Mouse (Mus musculus) kidney, embryonic 14.5 days (tissue): ENCODE results near the gene Apln. TPM values are rescaled to one million over a fixed set of nuclear protein-coding genes. Genes with fewer than 3 reads are reported as not detected.

Experiments
- ATAC-seq: fragments of 200-750 bp; cut with Nextera tagmentation; 2 replicates; pipeline ENCODE4 v1.8.0; 2017; ENCODE audit warnings: moderate number of reproducible peaks, mild to moderate bottlenecking, moderate TSS enrichment, moderate library complexity; ENCODE audit not compliant: low FRiP score, low TSS enrichment
- H3K27ac ChIP-seq: fragments of 300-500 bp; sonication (generic); 2 replicates; pipeline ENCODE4 v1.5.1; 2014; ENCODE audit warnings: low read depth, mild to moderate bottlenecking, low read length, moderate library complexity, mixed read lengths
- H3K27me3 ChIP-seq: fragments of 300-500 bp; sonication (generic); 2 replicates; pipeline ENCODE4 v1.6.1; 2014; ENCODE audit warnings: mild to moderate bottlenecking, low read length; ENCODE audit not compliant: control insufficient read depth, insufficient read depth
- H3K36me3 ChIP-seq: fragments of 300-500 bp; sonication (generic); 2 replicates; pipeline ENCODE4 v1.6.1; 2014; ENCODE audit warnings: low read length, mixed read lengths; ENCODE audit not compliant: control insufficient read depth, insufficient read depth
- H3K4me1 ChIP-seq: fragments of 300-500 bp; sonication (generic); 2 replicates; pipeline ENCODE4 v1.6.1; 2014; ENCODE audit warnings: low read length, mixed read lengths; ENCODE audit not compliant: control insufficient read depth, insufficient read depth
- H3K4me2 ChIP-seq: fragments of 300-500 bp; sonication (generic); replicated peaks from 2 replicates; pipeline ENCODE4 v1.6.1; 2014; ENCODE audit warnings: low read depth, mild to moderate bottlenecking, low read length
- H3K4me3 ChIP-seq: fragments of 300-500 bp; sonication (generic); 2 replicates; pipeline ENCODE4 v1.5.1; 2014; ENCODE audit warnings: mild to moderate bottlenecking, low read length
- H3K9ac ChIP-seq: fragments of 300-500 bp; sonication (generic); 2 replicates; pipeline ENCODE4 v1.6.1; 2014; ENCODE audit warnings: low read depth, mild to moderate bottlenecking, low read length, moderate library complexity
- H3K9me3 ChIP-seq: fragments of 300-500 bp; sonication (generic); 2 replicates; pipeline ENCODE4 v1.6.1; 2016; ENCODE audit warnings: low read length; ENCODE audit not compliant: control insufficient read depth
- WGBS: fragments of 180-500 bp; shearing (Covaris S2); extraction: QIAGEN DNeasy Blood & Tissue Kit; methylation state at CpG from one replicate; pipeline ENCODE4 v1.1.7; 2014; 5-methylcytosine and 5-hydroxymethylcytosine counted together
- polyA plus RNA-seq: library from polyadenylated mRNA; unstranded; fragments of >200 nt; fragmentation: Nextera tagmentation; extraction: Ambion mirVana; gene quantifications from 2 replicates; pipeline ENCODE4 v1.2.1, GENCODE M21; 2014

Gene Apln
- polyA plus RNA-seq, 1 experiment from 2014 or later: 4.7 TPM

DNA sequence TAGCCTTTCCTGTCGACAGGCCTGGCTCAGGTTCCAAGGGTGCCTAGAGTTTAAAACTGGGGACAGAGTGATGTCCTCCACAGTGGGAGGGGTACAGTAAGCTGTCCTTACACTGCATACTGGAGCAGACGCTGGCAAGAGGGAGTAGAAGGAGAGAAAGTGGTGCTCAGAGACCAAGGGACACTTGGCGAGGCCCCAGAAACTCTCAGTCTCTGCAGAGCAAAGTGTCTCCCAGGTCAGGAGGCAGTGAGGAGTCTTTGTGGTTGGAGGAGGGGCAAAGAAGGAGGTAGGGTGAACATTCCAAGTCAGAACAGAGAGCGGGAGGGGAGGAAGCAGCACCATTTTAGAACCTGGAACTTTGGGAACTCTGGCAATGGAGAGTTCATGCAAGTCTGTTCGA lies 2.8 kb downstream of the Apln start:
- 70% methylated on average over 5 of the region's 5 CpGs for WGBS
- Histone ChIP-seq H3K4me1 (no peaks in the 10 kb centered on the region), H3K27ac (no peak overlapping the region)

DNA sequence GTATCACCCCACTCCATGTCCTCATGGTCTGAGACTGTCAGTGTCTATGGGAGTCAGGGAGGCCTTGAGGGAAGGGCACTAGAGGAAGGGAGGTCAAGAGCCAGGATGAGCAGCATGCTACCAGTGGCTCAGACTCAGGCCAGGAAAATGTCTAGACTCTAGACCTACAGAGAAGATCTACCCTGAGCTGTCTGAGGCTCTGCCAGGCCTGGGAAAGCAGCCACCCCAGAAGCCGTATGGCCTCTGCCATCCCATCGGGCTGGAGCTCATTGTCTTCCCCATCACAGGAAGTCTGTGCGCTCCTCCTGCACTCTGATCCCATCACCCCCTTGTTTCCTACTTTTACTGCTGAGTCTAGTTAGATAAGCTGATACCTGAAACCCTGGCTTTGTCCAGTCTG lies 4.1 kb downstream of the Apln start:
- H3K4me3 ChIP-seq: no peak overlapping the region
- 76% methylated on average over 3 of the region's 3 CpGs for WGBS
- no peaks in the 10 kb centered on the region for H3K4me1 ChIP-seq
- no peak for ATAC-seq
- H3K9ac ChIP-seq: no peak overlapping the region
- H3K27me3 ChIP-seq: peaks cover 4% of the 10 kb centered on the region; the same call in 1 of the 2 replicates
- no peak overlapping the region for H3K4me2 ChIP-seq
- H3K36me3 ChIP-seq: no peaks in the 10 kb centered on the region; the same call in 1 of the 2 replicates
- H3K27ac ChIP-seq: no peak overlapping the region
- no peaks in the 10 kb centered on the region for H3K9me3 ChIP-seq

More for the DNA sequence above, 2.8 kb downstream of the Apln start:
- H3K36me3 ChIP-seq: no peaks in the 10 kb centered on the region; the same call in 1 of the 2 replicates
- H3K4me3 ChIP-seq: no peak overlapping the region
- H3K27me3 ChIP-seq: peaks cover 7% of the 10 kb centered on the region; the same call in 1 of the 2 replicates
- H3K4me2 ChIP-seq: no peak overlapping the region
- H3K9ac ChIP-seq: no peak overlapping the region
- no peaks in the 10 kb centered on the region for H3K9me3 ChIP-seq
- ATAC-seq: no peak

DNA sequence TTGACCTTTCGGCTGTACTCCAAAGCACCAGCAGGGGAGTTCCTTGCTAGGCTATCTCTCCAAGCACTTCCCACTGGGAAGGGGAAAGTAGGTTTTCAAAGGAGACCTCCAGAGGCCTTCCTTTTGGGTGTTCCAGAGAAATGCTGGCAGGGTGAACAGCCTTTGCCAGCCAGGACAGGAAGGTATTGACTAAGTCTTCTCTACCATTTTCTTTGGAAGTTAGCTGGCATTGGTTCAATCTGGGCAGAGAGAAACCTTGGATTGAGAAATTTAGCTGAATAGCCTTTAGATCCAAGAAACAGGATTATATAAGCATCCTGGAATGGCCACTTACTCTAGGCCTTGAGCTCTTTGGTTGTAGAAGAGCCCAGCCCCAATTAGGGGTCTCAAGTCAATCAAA lies 11.8 kb downstream of the Apln start:
- Histone ChIP-seq H3K4me2 (no peak overlapping the region), H3K9ac (no peak overlapping the region), H3K36me3 (no peaks in the 10 kb centered on the region; the same call in 1 of the 2 replicates), H3K27ac (no peak overlapping the region), H3K9me3 (no peaks in the 10 kb centered on the region), H3K27me3 (peaks cover 4% of the 10 kb centered on the region; the same call in 1 of the 2 replicates), H3K4me1 (no peaks in the 10 kb centered on the region), H3K4me3 (no peak overlapping the region)
- WGBS: 75% methylated on average over 1 of the region's 1 CpGs
- no peak for ATAC-seq

DNA sequence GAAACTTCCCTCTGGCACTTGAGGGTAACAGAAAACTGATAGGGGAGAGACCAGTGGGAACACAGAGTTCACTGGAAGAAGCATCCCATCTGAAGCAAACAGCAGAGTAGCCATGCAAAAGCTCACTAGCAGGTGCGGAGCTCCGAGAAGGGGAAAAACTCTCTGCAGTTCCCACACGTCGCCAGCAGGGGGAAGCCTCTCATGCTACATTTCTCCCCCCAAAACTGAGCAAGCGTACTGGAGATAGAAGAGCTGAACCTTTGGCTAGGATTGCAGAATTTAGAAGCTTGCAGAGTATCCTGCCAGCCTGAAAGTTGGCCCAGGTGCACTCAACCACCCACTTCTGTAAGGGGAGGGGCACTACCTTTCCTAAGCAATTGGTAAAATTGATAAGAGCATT lies 14.7 kb downstream of the Apln start:
- Histone ChIP-seq H3K9ac (no peak overlapping the region), H3K27ac (no peak overlapping the region), H3K27me3 (peaks cover 6% of the 10 kb centered on the region; the same call in 1 of the 2 replicates), H3K36me3 (no peaks in the 10 kb centered on the region), H3K4me1 (no peaks in the 10 kb centered on the region), H3K4me3 (no peak overlapping the region), H3K4me2 (no peak overlapping the region), H3K9me3 (no peaks in the 10 kb centered on the region)
- 25% methylated on average over 5 of the region's 5 CpGs for WGBS
- ATAC-seq: no peak

DNA sequence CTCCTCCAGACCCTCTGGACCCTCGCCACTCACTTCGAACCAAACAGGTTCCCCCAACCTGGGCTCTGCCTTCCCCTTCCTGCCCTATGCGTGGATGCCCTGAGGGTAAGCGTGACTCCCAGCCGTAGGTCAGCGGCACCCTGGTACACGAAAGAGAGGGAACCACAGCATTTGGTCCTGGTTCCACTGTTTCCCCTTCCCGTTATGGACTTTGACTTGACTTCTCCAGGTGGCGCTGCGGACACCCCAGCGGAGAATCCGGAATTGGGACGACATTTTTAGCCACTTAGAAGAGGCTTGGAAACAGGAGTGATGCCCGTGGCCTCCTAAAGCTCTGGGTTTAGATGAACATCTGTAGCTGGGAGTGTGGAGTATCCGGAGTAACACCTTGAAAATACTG lies 15.3 kb downstream of the Apln start:
- Histone ChIP-seq H3K4me2 (no peak overlapping the region), H3K4me1 (no peaks in the 10 kb centered on the region), H3K9me3 (no peaks in the 10 kb centered on the region), H3K9ac (no peak overlapping the region), H3K4me3 (no peak overlapping the region), H3K27me3 (peaks cover 6% of the 10 kb centered on the region; the same call in 1 of the 2 replicates), H3K27ac (no peak overlapping the region), H3K36me3 (no peaks in the 10 kb centered on the region)
- ATAC-seq: no peak
- 52% methylated on average over 15 of the region's 15 CpGs for WGBS

DNA sequence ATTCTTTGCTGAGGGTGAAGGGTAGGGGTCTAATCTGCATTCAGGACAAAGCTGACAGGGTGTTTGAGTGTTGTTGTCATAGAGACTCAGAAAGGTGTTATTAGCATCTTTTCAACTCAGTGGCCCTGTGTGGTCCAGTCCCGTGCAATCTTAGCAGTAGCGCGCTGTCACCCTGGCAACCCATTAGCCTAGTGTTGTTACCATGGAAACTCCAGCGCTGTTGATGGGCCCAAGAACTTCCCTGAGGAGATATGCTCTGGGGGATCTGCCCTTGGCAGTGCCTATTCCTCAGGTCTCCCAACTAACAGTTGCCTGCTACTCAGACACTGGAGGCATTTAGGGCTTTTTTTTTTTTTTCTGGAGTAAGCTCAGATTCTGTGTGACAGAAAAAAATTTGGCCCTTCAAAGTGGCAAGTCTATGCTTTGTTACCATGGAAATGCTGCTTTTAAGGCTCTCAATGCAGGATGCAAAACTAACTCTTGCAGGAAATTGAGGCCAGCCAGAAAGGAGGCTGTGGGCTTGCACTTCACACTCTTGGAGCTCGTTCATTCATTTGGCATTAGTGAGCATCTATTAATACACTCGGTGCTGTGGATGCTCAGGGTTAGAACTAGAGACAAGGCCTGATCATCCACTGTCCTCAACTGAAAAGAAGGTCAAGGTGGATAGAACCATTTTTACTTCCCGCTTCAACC lies 17.6 kb downstream of the Apln start:
- H3K36me3 ChIP-seq: no peaks in the 10 kb centered on the region
- ATAC-seq: no peak
- no peak overlapping the region for H3K9ac ChIP-seq
- no peak overlapping the region for H3K4me2 ChIP-seq
- no peaks in the 10 kb centered on the region for H3K4me1 ChIP-seq
- WGBS: 52% methylated on average over 7 of the region's 7 CpGs
- H3K27ac ChIP-seq: no peak overlapping the region
- H3K9me3 ChIP-seq: no peaks in the 10 kb centered on the region
- H3K27me3 ChIP-seq: peaks cover 6% of the 10 kb centered on the region; the same call in 1 of the 2 replicates
- H3K4me3 ChIP-seq: no peak overlapping the region

DNA sequence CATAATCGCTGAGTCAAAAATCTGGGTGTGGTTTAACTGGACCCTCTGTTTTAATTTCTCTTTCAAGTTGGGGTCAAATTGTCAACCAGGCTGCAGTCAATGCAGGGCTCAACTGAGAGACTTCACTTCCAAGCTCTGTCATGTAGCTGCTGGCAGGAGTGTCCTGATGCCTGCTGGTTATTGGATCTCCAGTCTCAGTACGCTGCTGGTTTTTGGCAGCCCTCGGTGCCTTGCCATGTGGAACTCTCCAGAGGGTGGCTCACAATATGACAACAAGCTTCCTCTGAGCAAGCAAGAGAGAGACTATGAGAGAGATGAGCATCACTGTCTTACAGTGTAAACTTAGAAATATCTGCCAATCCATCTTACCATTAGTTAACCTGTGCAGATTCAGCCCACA lies 23.0 kb downstream of the Apln start:
- Histone ChIP-seq H3K4me3 (no peak overlapping the region), H3K27me3 (no peaks in the 10 kb centered on the region), H3K9me3 (no peaks in the 10 kb centered on the region), H3K4me1 (no peaks in the 10 kb centered on the region), H3K9ac (no peak overlapping the region), H3K36me3 (no peaks in the 10 kb centered on the region), H3K4me2 (no peak overlapping the region), H3K27ac (no peak overlapping the region)
- ATAC-seq: no peak
- WGBS: 89% methylated on average over 3 of the region's 3 CpGs

DNA sequence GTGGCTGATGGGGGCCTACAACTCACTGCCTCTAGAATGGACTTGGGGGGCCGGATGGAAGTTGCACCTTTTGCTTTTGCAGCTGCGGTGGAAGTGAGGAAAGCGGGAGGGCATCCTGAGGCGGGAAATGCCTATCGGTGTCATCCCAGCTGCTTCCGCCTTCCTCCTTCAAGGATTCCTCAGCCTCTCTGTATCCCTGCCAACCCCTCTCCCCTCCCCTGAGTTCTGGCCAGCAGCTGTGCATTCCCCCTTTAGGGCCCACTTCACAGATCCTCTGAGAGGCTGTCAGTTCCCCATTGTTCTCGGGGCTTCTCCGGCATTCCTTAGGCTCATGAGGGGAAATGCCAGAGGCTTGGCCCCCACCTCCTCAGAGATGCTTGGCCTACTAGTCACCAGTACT lies 28.6 kb downstream of the Apln start:
- no peak overlapping the region for H3K4me3 ChIP-seq
- no peak for ATAC-seq
- no peak overlapping the region for H3K4me2 ChIP-seq
- H3K36me3 ChIP-seq: no peaks in the 10 kb centered on the region
- H3K9me3 ChIP-seq: no peaks in the 10 kb centered on the region
- no peak overlapping the region for H3K27ac ChIP-seq
- no peaks in the 10 kb centered on the region for H3K27me3 ChIP-seq
- WGBS: 69% methylated on average over 8 of the region's 8 CpGs
- H3K4me1 ChIP-seq: no peaks in the 10 kb centered on the region
- H3K9ac ChIP-seq: no peak overlapping the region

DNA sequence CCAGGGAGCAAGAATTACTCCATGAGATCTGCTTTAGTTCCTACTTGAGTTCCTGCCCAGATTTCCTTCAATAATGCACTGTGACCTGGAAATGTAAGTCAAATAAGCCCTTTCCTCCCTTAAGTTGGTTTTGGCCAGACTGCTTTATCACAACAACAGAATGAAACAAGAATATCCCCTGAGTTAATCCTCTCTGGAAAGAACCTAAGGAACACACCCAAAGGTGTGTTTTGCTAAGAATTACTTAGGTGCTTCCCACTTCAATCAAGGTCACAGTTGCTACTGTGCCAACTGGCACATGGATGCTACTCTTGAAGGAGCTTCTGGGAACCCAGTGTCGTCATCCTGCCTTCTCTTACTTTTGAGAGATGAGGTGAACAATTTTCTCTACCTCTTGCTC lies 29.9 kb downstream of the Apln start:
- no peaks in the 10 kb centered on the region for H3K36me3 ChIP-seq
- H3K9ac ChIP-seq: no peak overlapping the region
- WGBS: 77% methylated on average over 1 of the region's 1 CpGs
- no peaks in the 10 kb centered on the region for H3K9me3 ChIP-seq
- H3K4me3 ChIP-seq: no peak overlapping the region
- no peak overlapping the region for H3K27ac ChIP-seq
- ATAC-seq: no peak
- no peaks in the 10 kb centered on the region for H3K4me1 ChIP-seq
- no peaks in the 10 kb centered on the region for H3K27me3 ChIP-seq
- no peak overlapping the region for H3K4me2 ChIP-seq
